ENCODE assay signal across 8 mouse cellular contexts in genomic region chr10:14056584-14057451, GRCm38 (mm10).
DNase-seq lines count a peak whose midpoint lies in the region; ATAC-seq and TF ChIP-seq lines count a peak whose summit lies in the region.

No protein-coding gene starts in this region.

- no peak for TF ChIP-seq CTCF in CH12.LX (conservative IDR thresholded peaks at IDR 0.05 in 1 of 2, IDR thresholded peaks at IDR 0.05 in 1 of 2; ENCODE audit: low read depth in 2 of 2, low read length in 2 of 2)
- no peak for TF ChIP-seq CTCF in kidney, adult 2 months (conservative IDR thresholded peaks at IDR 0.05; ENCODE audit: insufficient read depth, insufficient read length, low read depth, low read length)

- no peaks in the 10 kb centered on the region for H3K27me3 ChIP-seq in CH12.LX (replicated peaks)
- no peaks in the 10 kb centered on the region for H3K27me3 ChIP-seq in kidney, adult 2 months (replicated peaks; ENCODE audit: control insufficient read depth, insufficient read depth, low read length)
- H3K27me3 ChIP-seq in midbrain, embryonic 13.5 days: no peaks in the 10 kb centered on the region

- H3K27ac ChIP-seq in CH12.LX (ENCODE audit: insufficient read depth, low read depth): peak overlapping the region; percentile 88
- peak overlapping the region; percentile 34; the same call in 1 of the 2 replicates for H3K27ac ChIP-seq in kidney, adult 2 months (ENCODE audit: insufficient read depth, low read depth, low read length)
- peak overlapping the region; percentile 54 for H3K27ac ChIP-seq in midbrain, embryonic 13.5 days

- no peaks in the 10 kb centered on the region for H3K36me3 ChIP-seq in CH12.LX (replicated peaks in 1 of 2; ENCODE audit: control insufficient read depth in 1 of 2, insufficient read depth in 1 of 2, low read length in 1 of 2)
- no peaks in the 10 kb centered on the region for H3K36me3 ChIP-seq in kidney, adult 2 months (ENCODE audit: control insufficient read depth, insufficient read depth, low read length)
- no peaks in the 10 kb centered on the region for H3K36me3 ChIP-seq in midbrain, embryonic 13.5 days

- in situ Hi-C loops in CH12.LX (cut with MboI; ENCODE audit: low pct_ligation_motif_present, low pct_unique_long_range_greater_than_20kb, low sequenced_read_pairs): no loop called here

- no peak for TF ChIP-seq RAD21 in CH12.LX (IDR thresholded peaks at IDR 0.05; ENCODE audit: low read depth, low read length)

- dilution Hi-C loops in CH12.LX (cut with MboI; ENCODE audit: extremely low pct_ligation_motif_present, extremely low pct_unique_long_range_greater_than_20kb, low sequenced_read_pairs): no loop called here

- peak overlapping the region; percentile 78 for H3K4me2 ChIP-seq in CH12.LX (ENCODE audit: insufficient read depth, low read depth, poor library complexity, severe bottlenecking)
- H3K4me2 ChIP-seq in midbrain, embryonic 13.5 days (replicated peaks): no peak overlapping the region

- no peak overlapping the region for H3K4me3 ChIP-seq in CH12.LX (replicated peaks in 1 of 3; ENCODE audit: low read depth in 2 of 3, low read length in 2 of 3, poor library complexity in 1 of 3)
- H3K4me3 ChIP-seq in kidney, adult 2 months (ENCODE audit: insufficient read depth, low read depth, low read length): no peak overlapping the region
- H3K4me3 ChIP-seq in midbrain, embryonic 13.5 days (replicated peaks): no peak overlapping the region

- TF ChIP-seq EP300 in CH12.LX (IDR thresholded peaks at IDR 0.05; ENCODE audit: low read length): no peak

- ATAC-seq in activated CD4-positive, CD25-positive, alpha-beta regulatory T cell, adult 4 months: peak; percentile 10
- peak; percentile 94 for ATAC-seq in midbrain, embryonic 13.5 days

- TF ChIP-seq POLR2A in CH12.LX (IDR thresholded peaks at IDR 0.05; ENCODE audit: low read depth, low read length): no peak
- TF ChIP-seq POLR2A in kidney, adult 2 months (IDR thresholded peaks at IDR 0.05; ENCODE audit: low read depth, low read length): no peak

- no peaks in the 10 kb centered on the region for H3K9me3 ChIP-seq in CH12.LX (replicated peaks; ENCODE audit: low read length)
- H3K9me3 ChIP-seq in midbrain, embryonic 13.5 days: no peaks in the 10 kb centered on the region

- no peaks in the 10 kb centered on the region for H3K79me2 ChIP-seq in CH12.LX (replicated peaks; ENCODE audit: control insufficient read depth, extremely low read depth, insufficient read depth, poor library complexity, severe bottlenecking)

- WGBS in kidney, adult 2 months: 65% methylated on average over 8 of the region's 8 CpGs
- 13% methylated on average over 8 of the region's 8 CpGs for WGBS in midbrain, embryonic 13.5 days

- no peak for DNase-seq in CH12.LX (ENCODE audit: extremely low read depth)
- peak; percentile 53 for DNase-seq in embryo, embryonic 11 days
- DNase-seq in heart, adult 9 months (ENCODE audit: low spot score in 2 of 2): peak; percentile 82 to 89
- peak; percentile 88 for DNase-seq in kidney, adult 2 months
- DNase-seq in testis, postnatal 10 days (ENCODE audit: low spot score): peak; percentile 76
- no peak for DNase-seq in thymus, postnatal 14 days

- peak overlapping the region; percentile 25 for H3K9ac ChIP-seq in CH12.LX (ENCODE audit: insufficient read depth, low read depth)
- no peak overlapping the region for H3K9ac ChIP-seq in midbrain, embryonic 13.5 days (replicated peaks)

- peaks cover 25 to 55% of the 10 kb centered on the region in 2 experiments for H3K4me1 ChIP-seq in CH12.LX (ENCODE audit: control insufficient read depth in 1 of 2, insufficient read depth in 2 of 2)
- H3K4me1 ChIP-seq in kidney, adult 2 months (ENCODE audit: control insufficient read depth, insufficient read depth, low read length): peaks cover 6% of the 10 kb centered on the region; the same call in 1 of the 2 replicates
- H3K4me1 ChIP-seq in midbrain, embryonic 13.5 days (replicated peaks): peaks cover 25% of the 10 kb centered on the region

TF ChIP-seq in CH12.LX, 34 proteins besides CTCF, POLR2A, EP300 and RAD21:
- TF ChIP-seq BHLHE40 (IDR thresholded peaks at IDR 0.05; ENCODE audit: low read depth, low read length): no peak
- no peak for TF ChIP-seq NELFE (IDR thresholded peaks at IDR 0.05; ENCODE audit: low read depth, low read length)
- TF ChIP-seq RCOR1 (conservative IDR thresholded peaks at IDR 0.05; ENCODE audit: low read depth, low read length): no peak

Comparison
In these comparisons a context has a peak if more than half of its experiments do, and no peak if none do; other contexts are left out.
1. DNase-seq: peak in embryo, embryonic 11 days (single experiment), heart, adult 9 months (2 of 2), kidney, adult 2 months (single experiment) and testis, postnatal 10 days (single experiment); none in CH12.LX (single experiment) and thymus, postnatal 14 days (single experiment).
2. H3K27ac ChIP-seq: peak in every context shown above with its lines; median percentile 88 in CH12.LX; 54 in midbrain, embryonic 13.5 days; 34 in kidney, adult 2 months.